Mouse (Mus musculus): ENCODE results near the gene Arl4d. TPM values are rescaled to one million over a fixed set of nuclear protein-coding genes. Genes with fewer than 3 reads are reported as not detected.
"Not testable (repeated sequence)": the region's sequence is repeated elsewhere in the genome, so short reads cannot be mapped to it uniquely, and the experiment has no call there.

The Arl4d gene
- total RNA-seq, 2 experiments from 2014 or later, result 12.1 to 13.3 TPM

- DNase-seq (ENCODE audit: low spot score in 2 of 2), result peak; percentile 69
Measured at GRCm38 (mm10) chr11:101645411-101646282, 19.7 kb upstream of the Arl4d start.

- not testable (repeated sequence) for DNase-seq (ENCODE audit: low spot score in 2 of 2)
Measured at GRCm38 (mm10) chr11:101646283-101646794, 19.0 kb upstream of the Arl4d start.

GRCm38 (mm10) chr11:101647093-101647492, 18.2 kb upstream of the Arl4d start:
- not testable (repeated sequence) for DNase-seq (ENCODE audit: low spot score in 2 of 2)

- DNase-seq (ENCODE audit: low spot score in 2 of 2), result no peak
Measured at GRCm38 (mm10) chr11:101656356-101656755, 9.0 kb upstream of the Arl4d start.

GRCm38 (mm10) chr11:101657528-101657885, 7.8 kb upstream of the Arl4d start:
- peak in 1 of 2 experiments; percentile 29 for DNase-seq (ENCODE audit: low spot score in 2 of 2)

- DNase-seq (ENCODE audit: low spot score in 2 of 2), result peak; percentile 81 to 85
Measured at GRCm38 (mm10) chr11:101657886-101658750, 7.2 kb upstream of the Arl4d start.

- DNase-seq (ENCODE audit: low spot score in 2 of 2), result peak; percentile 72 to 76
Measured at GRCm38 (mm10) chr11:101658751-101659558, 6.4 kb upstream of the Arl4d start.

- no peak for DNase-seq (ENCODE audit: low spot score in 2 of 2)
Measured at GRCm38 (mm10) chr11:101661191-101661590, 4.2 kb upstream of the Arl4d start.

- no peak for DNase-seq (ENCODE audit: low spot score in 2 of 2)
Measured at GRCm38 (mm10) chr11:101661786-101662185, 3.6 kb upstream of the Arl4d start.

- DNase-seq (ENCODE audit: low spot score in 2 of 2), result no peak
Measured at GRCm38 (mm10) chr11:101663229-101664027, 1.9 kb upstream of the Arl4d start.

- DNase-seq (ENCODE audit: low spot score in 2 of 2), result no peak
Measured at GRCm38 (mm10) chr11:101665636-101665992, 273 bp downstream of the Arl4d start.

GRCm38 (mm10) chr11:101666626-101667345, 1.4 kb downstream of the Arl4d start:
- DNase-seq (ENCODE audit: low spot score in 2 of 2), result peak in 1 of 2 experiments; percentile 22

GRCm38 (mm10) chr11:101667871-101668532, 2.7 kb downstream of the Arl4d start:
- peak in 1 of 2 experiments; percentile 30 for DNase-seq (ENCODE audit: low spot score in 2 of 2)

GRCm38 (mm10) chr11:101668546-101669261, 3.4 kb downstream of the Arl4d start:
- peak in 1 of 2 experiments; percentile 29 for DNase-seq (ENCODE audit: low spot score in 2 of 2)

GRCm38 (mm10) chr11:101670334-101670733, 5.0 kb downstream of the Arl4d start:
- no peak for DNase-seq (ENCODE audit: low spot score in 2 of 2)

- DNase-seq (ENCODE audit: low spot score in 2 of 2), result no peak
Measured at GRCm38 (mm10) chr11:101671255-101671654, 5.9 kb downstream of the Arl4d start.

GRCm38 (mm10) chr11:101673010-101673642, 7.8 kb downstream of the Arl4d start:
- DNase-seq (ENCODE audit: low spot score in 2 of 2), result no peak

GRCm38 (mm10) chr11:101674106-101674505, 8.8 kb downstream of the Arl4d start:
- DNase-seq (ENCODE audit: low spot score in 2 of 2), result no peak
